Mouse (Mus musculus) midbrain, postnatal 0 days (tissue): ENCODE measurements around the gene Pigs. TPM values are rescaled to one million over a fixed set of nuclear protein-coding genes. Genes with fewer than 3 reads are reported as not detected.
A peak's percentile ranks its signal among the peaks of the same experiment; 100 is the strongest.

Source experiments
- ATAC-seq: fragments of 200-750 bp; cut with Nextera tagmentation; 2 replicates; pipeline ENCODE4 v1.8.0; 2017; ENCODE audit warnings: moderate number of reproducible peaks, mild to moderate bottlenecking, moderate TSS enrichment, moderate library complexity; ENCODE audit not compliant: low FRiP score
- DNase-seq: peaks from one replicate; pipeline ENCODE4 v3.0.0-alpha.2; 2015; ENCODE audit warnings: low spot score
- H3K27ac ChIP-seq: fragments of 300-500 bp; sonication (generic); 2 replicates; pipeline ENCODE4 v1.5.1; 2014; ENCODE audit warnings: low read depth, mild to moderate bottlenecking, low read length, mixed read lengths
- H3K27me3 ChIP-seq: fragments of 300-500 bp; sonication (generic); 2 replicates; pipeline ENCODE4 v1.6.1; 2014; ENCODE audit warnings: low read length, control low read depth, mixed read lengths; ENCODE audit not compliant: insufficient read depth
- H3K36me3 ChIP-seq: fragments of 300-500 bp; sonication (generic); 2 replicates; pipeline ENCODE4 v1.6.1; 2014; ENCODE audit warnings: low read length, control low read depth, mixed read lengths; ENCODE audit not compliant: insufficient read depth
- H3K4me1 ChIP-seq: fragments of 300-500 bp; sonication (generic); 2 replicates; pipeline ENCODE4 v1.6.1; 2014; ENCODE audit warnings: mild to moderate bottlenecking, control low read depth, antibody characterized with exemption, low read length, mixed read lengths; ENCODE audit not compliant: insufficient read depth
- H3K4me2 ChIP-seq: fragments of 300-500 bp; sonication (generic); 2 replicates; pipeline ENCODE4 v1.6.1; 2014; ENCODE audit warnings: low read depth, mild to moderate bottlenecking, low read length, mixed read lengths; ENCODE audit not compliant: poor library complexity, severe bottlenecking
- H3K4me3 ChIP-seq: fragments of 300-500 bp; sonication (generic); 2 replicates; pipeline ENCODE4 v1.5.1; 2014; ENCODE audit warnings: low read depth, mild to moderate bottlenecking, low read length, moderate library complexity
- H3K9ac ChIP-seq: fragments of 300-500 bp; sonication (generic); replicated peaks from 2 replicates; pipeline ENCODE4 v1.6.1; 2014; ENCODE audit warnings: mild to moderate bottlenecking, low read length, moderate library complexity, mixed read lengths; ENCODE audit not compliant: poor library complexity, severe bottlenecking
- H3K9me3 ChIP-seq: fragments of 300-500 bp; sonication (generic); 2 replicates; pipeline ENCODE4 v1.6.1; 2016; ENCODE audit warnings: low read length, control low read depth
- CTCF ChIP-seq: IDR thresholded peaks from 2 replicates; pipeline ENCODE4 v1.5.1; 2016; ENCODE audit warnings: antibody characterized with exemption, mild to moderate bottlenecking
- WGBS: fragments of 180-500 bp; shearing (Covaris S2); extraction: QIAGEN DNeasy Blood & Tissue Kit; methylation state at CpG from one replicate; pipeline ENCODE4 v1.1.7; 2014; 5-methylcytosine and 5-hydroxymethylcytosine counted together
- polyA plus RNA-seq: library from polyadenylated mRNA; unstranded; fragments of >200 nt; fragmentation: Nextera tagmentation; extraction: Ambion mirVana; gene quantifications from 2 replicates; pipeline ENCODE4 v1.2.1, GENCODE M21; 2015
- total RNA-seq: library from RNA; depleted of rRNA; stranded (reverse); fragments of >200 nt; gene quantifications from 2 replicates; pipeline ENCODE4 v1.2.3, GENCODE M21; 2014

Pigs gene
- total and polyA plus RNA-seq, 2 experiments from 2014 or later = 62.4 to 82.6 TPM

DNA sequence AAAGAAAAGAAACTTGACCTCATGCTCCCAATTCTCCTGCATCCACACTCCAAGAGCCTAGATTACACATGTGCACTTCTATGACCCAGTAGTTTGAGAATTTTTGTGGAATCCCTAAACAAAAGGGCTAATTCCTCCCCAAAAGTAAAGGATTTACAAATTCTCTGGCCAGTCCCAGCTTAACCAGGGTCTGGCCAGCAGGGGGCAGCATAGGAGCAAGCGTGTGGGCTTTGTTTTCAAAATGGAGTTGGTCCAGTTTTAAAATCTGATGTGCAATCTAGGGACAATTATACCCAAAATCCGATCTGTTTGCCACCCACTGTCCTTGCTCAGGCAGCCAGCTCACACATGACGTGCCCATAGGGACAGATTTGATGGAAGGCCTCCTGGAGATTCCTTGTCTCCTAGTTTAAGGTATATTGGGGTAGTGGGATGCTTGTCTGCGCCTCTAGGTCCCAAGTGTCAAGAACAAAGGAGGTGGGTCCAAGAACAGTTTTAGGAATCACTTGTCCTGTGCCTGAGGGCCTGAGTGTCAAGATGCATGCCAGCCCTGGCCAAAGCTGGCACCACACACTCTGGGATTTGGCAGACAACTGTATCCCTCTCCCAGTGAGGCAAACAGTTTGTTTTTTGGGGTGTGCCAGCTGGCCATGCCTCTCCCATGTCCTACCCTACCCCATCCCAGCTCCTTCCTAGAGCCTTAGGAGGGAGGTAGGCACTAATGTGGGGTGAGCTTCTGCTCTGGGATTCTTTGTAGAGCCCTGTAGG lies 27.4 kb downstream of the Pigs start:
- no peaks in the 10 kb centered on the region for H3K27me3 ChIP-seq
- no peak overlapping the region for H3K9ac ChIP-seq
- no peak overlapping the region for H3K4me3 ChIP-seq
- no peak overlapping the region for H3K4me2 ChIP-seq
- no peaks in the 10 kb centered on the region for H3K36me3 ChIP-seq
- ATAC-seq (no peak), DNase-seq (peak; percentile 56)
- no peaks in the 10 kb centered on the region for H3K9me3 ChIP-seq
- WGBS = 32% methylated on average over 4 of the region's 4 CpGs
- no peak overlapping the region for H3K27ac ChIP-seq
- peak; percentile 72 for TF ChIP-seq CTCF
- H3K4me1 ChIP-seq = no peaks in the 10 kb centered on the region

GRCm38 (mm10) chr11:78358330-78359007 lies 30.3 kb downstream of the Pigs start:
- ATAC-seq (no peak), DNase-seq (no peak)
- H3K9me3 ChIP-seq = no peaks in the 10 kb centered on the region
- H3K4me3 ChIP-seq = no peak overlapping the region
- no peak overlapping the region for H3K27ac ChIP-seq
- H3K27me3 ChIP-seq = no peaks in the 10 kb centered on the region
- no peak overlapping the region for H3K4me2 ChIP-seq
- H3K4me1 ChIP-seq = no peaks in the 10 kb centered on the region
- H3K9ac ChIP-seq = no peak overlapping the region
- peak; percentile 62 for TF ChIP-seq CTCF
- no peaks in the 10 kb centered on the region for H3K36me3 ChIP-seq
- 16% methylated on average over 22 of the region's 22 CpGs for WGBS

DNA sequence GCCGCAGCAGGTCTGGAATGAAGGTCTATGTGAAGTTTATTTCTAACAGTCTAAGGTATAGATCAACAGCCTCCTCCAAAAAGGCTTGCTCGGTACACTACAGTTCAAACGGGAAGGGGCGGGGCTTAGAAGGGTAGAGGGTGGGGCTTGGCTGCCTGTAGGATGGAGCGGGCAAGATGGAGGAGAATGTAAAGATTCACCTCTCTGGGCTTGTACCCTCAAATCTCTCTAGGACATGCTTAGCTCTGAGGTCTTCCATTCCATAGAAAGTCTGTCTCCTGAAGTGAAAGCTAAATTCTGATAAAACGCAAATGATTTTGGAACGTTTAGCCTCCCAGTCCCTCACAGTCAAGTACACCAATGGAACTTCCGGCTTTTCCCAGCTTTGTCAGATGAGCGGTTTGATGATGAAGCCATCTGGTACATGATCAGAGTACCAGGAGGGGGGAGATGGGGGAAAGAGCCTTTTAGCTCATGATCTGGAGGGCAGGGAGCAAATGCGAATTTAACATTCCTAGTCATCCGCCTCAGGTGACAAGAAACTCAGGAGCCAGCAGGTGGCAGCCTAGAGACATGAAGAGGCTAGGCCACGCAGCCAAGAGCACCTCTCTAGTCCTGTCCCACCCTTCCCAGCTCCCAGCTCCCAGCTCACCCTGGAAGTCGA lies 32.0 kb downstream of the Pigs start:
- H3K9ac ChIP-seq = no peak overlapping the region
- TF ChIP-seq CTCF = peak; percentile 77
- no peak overlapping the region for H3K4me3 ChIP-seq
- H3K27me3 ChIP-seq = no peaks in the 10 kb centered on the region
- H3K27ac ChIP-seq = no peak overlapping the region
- WGBS = 12% methylated on average over 13 of the region's 13 CpGs
- no peaks in the 10 kb centered on the region for H3K4me1 ChIP-seq
- peak; percentile 58; the same call in 1 of the 2 replicates for ATAC-seq
- no peaks in the 10 kb centered on the region for H3K9me3 ChIP-seq
- H3K4me2 ChIP-seq = peak overlapping the region; percentile 33
- peak; percentile 90 for DNase-seq
- no peaks in the 10 kb centered on the region for H3K36me3 ChIP-seq

GRCm38 (mm10) chr11:78360789-78361131 lies 32.5 kb downstream of the Pigs start:
- Histone ChIP-seq H3K27me3 (no peaks in the 10 kb centered on the region), H3K27ac (no peak overlapping the region), H3K4me3 (no peak overlapping the region), H3K36me3 (no peaks in the 10 kb centered on the region), H3K9ac (no peak overlapping the region), H3K4me2 (peak overlapping the region; percentile 33; the same call in 1 of the 2 replicates), H3K4me1 (no peaks in the 10 kb centered on the region), H3K9me3 (no peaks in the 10 kb centered on the region)
- 60% methylated on average over 2 of the region's 2 CpGs for WGBS
- ATAC-seq (no peak), DNase-seq (no peak)
- no peak for TF ChIP-seq CTCF

DNA sequence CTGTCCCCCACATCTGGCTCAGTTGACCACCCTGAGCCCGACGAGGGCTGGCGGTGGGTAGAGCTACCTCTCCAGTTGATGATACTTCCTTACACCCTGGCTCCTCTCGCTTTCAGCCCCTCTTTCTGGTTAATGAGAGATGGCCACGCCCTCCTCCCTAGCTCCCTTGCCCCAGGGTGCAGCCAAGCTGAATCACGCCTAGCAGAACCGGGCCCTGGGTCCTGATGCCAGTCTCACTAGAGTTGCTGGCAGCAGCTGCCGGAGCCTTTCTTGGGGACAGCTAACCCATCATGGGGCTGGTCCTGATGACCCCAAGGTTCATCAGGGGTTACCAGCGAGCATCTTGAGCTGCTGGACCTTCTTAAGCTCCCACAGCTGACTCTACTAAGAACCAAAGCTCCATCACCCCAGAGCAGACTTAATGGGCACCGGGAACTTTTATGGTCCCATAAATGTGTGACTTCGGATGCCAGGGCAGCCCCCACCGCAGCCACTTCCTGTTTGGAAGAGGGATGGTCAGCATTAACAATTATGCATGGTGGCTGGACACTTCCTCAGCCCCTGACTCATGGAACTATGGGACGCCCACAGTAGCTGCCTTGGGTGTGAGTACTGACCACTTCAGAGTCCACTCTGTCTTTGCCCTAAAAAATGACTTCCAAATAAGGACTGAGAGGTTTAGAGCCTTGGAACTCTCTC lies 35.2 kb downstream of the Pigs start:
- Histone ChIP-seq H3K36me3 (no peaks in the 10 kb centered on the region), H3K27me3 (no peaks in the 10 kb centered on the region), H3K4me3 (no peak overlapping the region), H3K9ac (no peak overlapping the region), H3K27ac (no peak overlapping the region), H3K4me1 (no peaks in the 10 kb centered on the region), H3K4me2 (no peak overlapping the region), H3K9me3 (no peaks in the 10 kb centered on the region)
- 84% methylated on average over 13 of the region's 13 CpGs for WGBS
- no peak for TF ChIP-seq CTCF
- DNase-seq (no peak), ATAC-seq (no peak)
